Mouse (Mus musculus): Measurements from ENCODE around the gene Hspb3. TPM values are rescaled to one million over a fixed set of nuclear protein-coding genes. Genes with fewer than 3 reads are reported as not detected.
A peak's percentile ranks its signal among the peaks of the same experiment; 100 is the strongest.

Gene Hspb3
- polyA plus RNA-seq, 1 experiment from 2014 or later: 29.3 TPM

DNA sequence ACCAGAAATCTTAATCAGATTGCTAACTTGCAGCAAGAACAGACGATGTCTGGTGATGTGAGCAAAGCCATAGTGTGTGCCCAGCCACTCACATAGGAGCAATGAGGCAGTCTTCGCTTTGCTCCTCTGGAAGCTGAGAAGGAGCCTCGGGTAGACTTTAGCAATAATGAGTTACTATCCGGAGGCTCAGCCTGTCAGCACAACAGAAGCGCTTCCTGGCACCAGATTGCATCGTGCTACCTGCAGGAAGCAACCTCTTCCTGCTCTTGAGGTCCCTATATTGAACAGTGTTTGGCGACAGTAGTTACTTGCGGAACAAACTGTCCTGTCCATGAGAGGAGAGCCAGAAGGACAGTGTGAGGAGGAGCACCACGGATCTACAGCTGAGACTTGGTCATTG is 28.2 kb upstream of the Hspb3 start:
- DNase-seq (ENCODE audit: low spot score): no peak
- H3K36me3 ChIP-seq (ENCODE audit: control insufficient read depth, insufficient read depth, low read length): no peaks in the 10 kb centered on the region
- no peaks in the 10 kb centered on the region for H3K9me3 ChIP-seq (ENCODE audit: control insufficient read depth, low read length)
- no peak overlapping the region for H3K4me2 ChIP-seq (ENCODE audit: low read depth, low read length)
- no peak overlapping the region for H3K4me3 ChIP-seq (ENCODE audit: low read depth, low read length)
- no peaks in the 10 kb centered on the region for H3K4me1 ChIP-seq (ENCODE audit: control insufficient read depth, insufficient read depth, low read length)
- H3K9ac ChIP-seq (ENCODE audit: low read depth, low read length): no peak overlapping the region
- no peak overlapping the region for H3K27ac ChIP-seq (replicated peaks; ENCODE audit: low read depth, low read length)
- WGBS: 62% methylated on average over 9 of the region's 9 CpGs
- H3K27me3 ChIP-seq (replicated peaks; ENCODE audit: control insufficient read depth, insufficient read depth, low read length): no peaks in the 10 kb centered on the region
- no peak for ATAC-seq (ENCODE audit: low read depth)

DNA sequence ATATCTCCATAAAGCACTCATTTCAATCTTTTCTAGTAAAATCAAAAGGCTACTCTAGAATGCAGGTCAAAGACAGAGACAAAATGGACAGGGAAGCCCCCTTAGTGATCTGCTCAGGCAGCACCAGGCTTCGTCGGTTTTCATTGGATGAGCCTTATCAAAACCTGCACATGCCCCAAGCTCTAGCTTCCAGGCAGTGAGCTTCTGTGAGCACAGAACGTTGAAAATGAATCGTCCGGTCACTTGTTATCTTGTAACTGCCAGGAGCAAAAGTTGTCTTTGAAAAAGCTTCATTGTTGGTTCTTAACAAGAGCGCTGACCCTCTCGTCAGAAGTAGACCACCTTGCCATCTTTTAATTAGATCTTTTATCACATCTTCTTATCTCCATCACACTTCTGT is 26.4 kb upstream of the Hspb3 start:
- WGBS: 80% methylated on average over 7 of the region's 7 CpGs
- Histone ChIP-seq H3K4me3 (ENCODE audit: low read depth, low read length) (no peak overlapping the region), H3K27me3 (replicated peaks; ENCODE audit: control insufficient read depth, insufficient read depth, low read length) (no peaks in the 10 kb centered on the region), H3K36me3 (ENCODE audit: control insufficient read depth, insufficient read depth, low read length) (no peaks in the 10 kb centered on the region), H3K4me1 (ENCODE audit: control insufficient read depth, insufficient read depth, low read length) (no peaks in the 10 kb centered on the region), H3K4me2 (ENCODE audit: low read depth, low read length) (no peak overlapping the region), H3K9ac (ENCODE audit: low read depth, low read length) (no peak overlapping the region), H3K9me3 (ENCODE audit: control insufficient read depth, low read length) (no peaks in the 10 kb centered on the region), H3K27ac (replicated peaks; ENCODE audit: low read depth, low read length) (no peak overlapping the region)
- ATAC-seq (ENCODE audit: low read depth): no peak
- no peak for DNase-seq (ENCODE audit: low spot score)

DNA sequence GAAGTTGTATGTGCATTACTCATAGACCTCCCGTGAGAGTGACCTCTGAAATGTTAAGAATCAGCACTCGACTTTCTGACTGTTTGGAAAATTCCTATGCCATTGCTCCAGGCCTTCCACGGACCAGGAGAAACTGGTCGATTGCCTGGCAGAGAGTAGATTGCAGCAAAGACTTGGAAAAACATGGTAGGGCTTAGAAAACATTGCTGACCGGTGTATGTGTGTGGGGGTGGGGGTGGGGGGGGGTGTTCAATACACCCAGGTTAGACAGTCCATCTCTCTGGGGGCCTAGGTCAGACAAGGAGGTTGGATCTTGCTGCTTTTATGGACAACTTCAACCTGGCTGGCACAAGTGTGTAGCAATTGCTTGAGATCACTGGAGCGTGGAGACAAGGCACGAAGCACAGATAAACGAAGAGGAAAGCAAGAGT is 23.2 kb upstream of the Hspb3 start:
- WGBS: 65% methylated on average over 8 of the region's 8 CpGs
- no peaks in the 10 kb centered on the region for H3K36me3 ChIP-seq (ENCODE audit: control insufficient read depth, insufficient read depth, low read length)

DNA sequence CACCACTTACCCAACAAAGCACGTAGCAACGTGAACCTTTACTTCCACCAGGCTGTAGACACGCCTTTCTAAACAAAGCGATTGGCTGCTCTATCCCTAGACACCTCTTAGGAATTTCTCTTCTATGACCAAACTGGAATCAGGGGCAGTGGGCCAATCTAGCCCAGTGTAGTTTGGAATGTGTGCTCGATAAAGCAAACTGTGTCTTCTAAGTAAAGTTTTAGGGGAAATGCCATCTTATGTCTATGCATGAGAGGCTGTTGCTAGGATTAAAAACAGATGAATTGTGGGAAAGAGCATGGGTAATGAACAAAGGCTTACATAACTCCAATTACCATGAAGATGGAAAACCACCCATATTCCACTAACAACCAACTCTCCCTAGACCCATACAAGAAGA is 19.3 kb upstream of the Hspb3 start:
- DNase-seq (ENCODE audit: low spot score): peak; percentile 35
- no peak overlapping the region for H3K4me3 ChIP-seq (ENCODE audit: low read depth, low read length)

More for the DNA sequence above, 23.2 kb upstream of the Hspb3 start:
- H3K4me2 ChIP-seq (ENCODE audit: low read depth, low read length): no peak overlapping the region
- no peaks in the 10 kb centered on the region for H3K9me3 ChIP-seq (ENCODE audit: control insufficient read depth, low read length)
- no peak overlapping the region for H3K4me3 ChIP-seq (ENCODE audit: low read depth, low read length)
- DNase-seq (ENCODE audit: low spot score) (peak; percentile 24), ATAC-seq (ENCODE audit: low read depth) (no peak)
- H3K27me3 ChIP-seq (replicated peaks; ENCODE audit: control insufficient read depth, insufficient read depth, low read length): no peaks in the 10 kb centered on the region
- H3K27ac ChIP-seq (replicated peaks; ENCODE audit: low read depth, low read length): no peak overlapping the region
- H3K9ac ChIP-seq (ENCODE audit: low read depth, low read length): no peak overlapping the region
- peaks cover 7% of the 10 kb centered on the region; the same call in 1 of the 2 replicates for H3K4me1 ChIP-seq (ENCODE audit: control insufficient read depth, insufficient read depth, low read length)

DNA sequence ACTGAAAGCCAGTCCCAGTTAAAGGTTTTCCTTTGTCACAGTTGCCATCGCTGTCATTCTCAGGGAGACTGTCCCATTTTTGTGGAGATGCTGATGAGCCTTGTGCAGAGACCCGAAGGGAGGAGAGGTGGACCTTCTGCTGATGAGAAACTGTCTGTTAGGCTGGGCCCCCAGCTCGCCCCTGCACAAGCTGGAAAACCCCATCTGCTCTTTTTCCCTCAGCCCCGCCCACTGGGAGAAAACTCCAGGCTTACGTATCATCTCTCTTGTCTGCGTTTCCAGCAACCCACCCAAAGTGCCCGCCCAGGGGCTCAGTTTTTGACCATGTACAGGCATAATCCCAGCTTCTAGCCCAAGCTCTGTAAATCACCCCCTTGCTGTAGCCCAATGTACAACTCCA is 17.2 kb upstream of the Hspb3 start:
- no peak overlapping the region for H3K27ac ChIP-seq (replicated peaks; ENCODE audit: low read depth, low read length)
- no peaks in the 10 kb centered on the region for H3K27me3 ChIP-seq (replicated peaks; ENCODE audit: control insufficient read depth, insufficient read depth, low read length)
- ATAC-seq (ENCODE audit: low read depth): no peak
- peaks cover 7% of the 10 kb centered on the region; the same call in 1 of the 2 replicates for H3K4me1 ChIP-seq (ENCODE audit: control insufficient read depth, insufficient read depth, low read length)
- no peak overlapping the region for H3K4me2 ChIP-seq (ENCODE audit: low read depth, low read length)
- no peak overlapping the region for H3K9ac ChIP-seq (ENCODE audit: low read depth, low read length)
- DNase-seq (ENCODE audit: low spot score): no peak
- H3K9me3 ChIP-seq (ENCODE audit: control insufficient read depth, low read length): no peaks in the 10 kb centered on the region
- H3K36me3 ChIP-seq (ENCODE audit: control insufficient read depth, insufficient read depth, low read length): no peaks in the 10 kb centered on the region
- no peak overlapping the region for H3K4me3 ChIP-seq (ENCODE audit: low read depth, low read length)
- WGBS: 87% methylated on average over 7 of the region's 7 CpGs

More for the DNA sequence above, 19.3 kb upstream of the Hspb3 start:
- no peaks in the 10 kb centered on the region for H3K9me3 ChIP-seq (ENCODE audit: control insufficient read depth, low read length)
- no peaks in the 10 kb centered on the region for H3K27me3 ChIP-seq (replicated peaks; ENCODE audit: control insufficient read depth, insufficient read depth, low read length)
- no peak overlapping the region for H3K9ac ChIP-seq (ENCODE audit: low read depth, low read length)
- no peaks in the 10 kb centered on the region for H3K36me3 ChIP-seq (ENCODE audit: control insufficient read depth, insufficient read depth, low read length)
- H3K4me2 ChIP-seq (ENCODE audit: low read depth, low read length): no peak overlapping the region
- peaks cover 7% of the 10 kb centered on the region; the same call in 1 of the 2 replicates for H3K4me1 ChIP-seq (ENCODE audit: control insufficient read depth, insufficient read depth, low read length)
- peak; percentile 37 for ATAC-seq (ENCODE audit: low read depth)
- H3K27ac ChIP-seq (replicated peaks; ENCODE audit: low read depth, low read length): peak overlapping the region; percentile 21; the same call in 1 of the 2 replicates
- 59% methylated on average over 5 of the region's 5 CpGs for WGBS

DNA sequence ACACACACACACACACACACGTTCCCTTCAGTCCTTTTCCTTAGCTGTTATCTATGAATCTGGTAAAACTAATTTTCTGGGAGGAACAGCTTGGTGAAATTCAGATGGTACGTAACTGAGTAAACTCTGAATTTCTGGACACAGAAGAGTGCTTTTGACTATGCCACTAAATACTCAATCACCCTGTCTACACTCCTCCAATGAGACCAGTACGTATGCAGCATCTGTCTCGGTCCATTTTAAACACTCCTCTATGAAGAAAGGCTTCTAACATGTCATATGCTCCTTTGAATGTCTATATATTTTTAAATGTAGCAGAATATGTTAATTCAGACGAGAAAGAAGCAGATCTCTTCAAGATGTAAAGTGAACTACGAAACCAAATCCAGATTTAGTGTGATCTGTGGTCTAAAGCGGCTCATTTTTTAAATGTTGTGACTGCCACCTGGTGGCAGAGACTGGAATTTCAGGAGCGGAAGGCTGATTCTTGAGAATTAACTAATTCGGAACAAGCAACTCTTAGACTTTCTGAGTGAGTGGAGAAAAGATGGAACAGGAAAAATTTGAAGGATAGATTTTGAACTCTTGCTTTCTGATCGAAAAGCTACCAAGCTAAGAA is 6.1 kb upstream of the Hspb3 start:
- no peak overlapping the region for H3K9ac ChIP-seq (ENCODE audit: low read depth, low read length)
- H3K9me3 ChIP-seq (ENCODE audit: control insufficient read depth, low read length): no peaks in the 10 kb centered on the region
- ATAC-seq (ENCODE audit: low read depth) (peak; percentile 22; the same call in 1 of the 2 replicates), DNase-seq (ENCODE audit: low spot score) (peak; percentile 86)
- H3K4me3 ChIP-seq (ENCODE audit: low read depth, low read length): no peak overlapping the region
- WGBS: 28% methylated on average over 10 of the region's 10 CpGs
- no peaks in the 10 kb centered on the region for H3K27me3 ChIP-seq (replicated peaks; ENCODE audit: control insufficient read depth, insufficient read depth, low read length)
- no peak overlapping the region for H3K27ac ChIP-seq (replicated peaks; ENCODE audit: low read depth, low read length)
- H3K36me3 ChIP-seq (ENCODE audit: control insufficient read depth, insufficient read depth, low read length): no peaks in the 10 kb centered on the region
- no peaks in the 10 kb centered on the region for H3K4me1 ChIP-seq (ENCODE audit: control insufficient read depth, insufficient read depth, low read length)
- H3K4me2 ChIP-seq (ENCODE audit: low read depth, low read length): no peak overlapping the region

DNA sequence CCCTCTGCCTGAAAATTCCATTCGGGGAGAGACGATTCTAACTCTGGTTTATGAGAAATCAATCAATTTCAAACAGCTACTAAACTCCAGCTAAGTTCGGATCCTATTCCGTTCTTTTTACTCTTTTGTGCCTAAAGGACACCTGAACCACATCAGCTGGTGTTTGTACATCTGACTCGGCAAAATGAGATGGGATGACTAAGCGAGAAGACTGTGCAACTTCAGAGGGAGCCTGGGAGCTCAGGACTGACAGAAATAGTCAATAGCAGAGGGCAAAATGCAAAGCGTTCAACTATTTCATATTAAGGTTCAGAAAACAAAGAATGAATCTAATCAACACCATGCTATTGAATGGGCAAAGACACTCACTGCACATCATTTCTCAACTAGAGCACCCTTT is 407 bp upstream of the Hspb3 start:
- Histone ChIP-seq H3K9me3 (ENCODE audit: control insufficient read depth, low read length) (no peaks in the 10 kb centered on the region), H3K27ac (replicated peaks; ENCODE audit: low read depth, low read length) (no peak overlapping the region), H3K4me3 (ENCODE audit: low read depth, low read length) (no peak overlapping the region), H3K9ac (ENCODE audit: low read depth, low read length) (no peak overlapping the region; the same call in 1 of the 2 replicates), H3K36me3 (ENCODE audit: control insufficient read depth, insufficient read depth, low read length) (no peaks in the 10 kb centered on the region), H3K4me2 (ENCODE audit: low read depth, low read length) (no peak overlapping the region), H3K4me1 (ENCODE audit: control insufficient read depth, insufficient read depth, low read length) (no peaks in the 10 kb centered on the region; the same call in 1 of the 2 replicates), H3K27me3 (replicated peaks; ENCODE audit: control insufficient read depth, insufficient read depth, low read length) (no peaks in the 10 kb centered on the region)
- no peak for DNase-seq (ENCODE audit: low spot score)
- 84% methylated on average over 7 of the region's 7 CpGs for WGBS
- ATAC-seq (ENCODE audit: low read depth): no peak

DNA sequence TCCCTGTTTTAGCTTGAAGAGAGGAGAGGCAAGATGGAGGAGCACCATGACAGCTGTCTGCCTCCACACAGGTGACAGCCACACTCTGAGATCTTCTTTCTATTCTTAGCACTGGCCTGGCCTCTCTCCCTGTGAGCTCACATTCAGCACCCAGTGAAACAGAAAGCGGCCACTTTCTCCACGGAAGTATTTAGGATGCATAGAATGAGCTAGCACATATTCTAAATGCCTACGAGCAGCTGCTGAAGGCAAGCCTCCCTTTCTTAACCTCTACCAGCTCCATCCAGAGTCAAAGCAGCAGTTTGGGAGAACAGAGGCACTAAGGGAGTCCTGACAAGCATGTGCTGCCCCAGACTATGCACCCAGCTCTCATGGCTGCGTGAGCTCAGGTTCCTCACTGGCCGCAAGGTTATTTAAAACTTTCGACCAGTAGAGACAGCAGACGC is 1.6 kb downstream of the Hspb3 start:
- Histone ChIP-seq H3K4me3 (ENCODE audit: low read depth, low read length) (no peak overlapping the region), H3K27me3 (replicated peaks; ENCODE audit: control insufficient read depth, insufficient read depth, low read length) (no peaks in the 10 kb centered on the region), H3K36me3 (ENCODE audit: control insufficient read depth, insufficient read depth, low read length) (no peaks in the 10 kb centered on the region), H3K9me3 (ENCODE audit: control insufficient read depth, low read length) (no peaks in the 10 kb centered on the region), H3K27ac (replicated peaks; ENCODE audit: low read depth, low read length) (no peak overlapping the region), H3K9ac (ENCODE audit: low read depth, low read length) (no peak overlapping the region), H3K4me1 (ENCODE audit: control insufficient read depth, insufficient read depth, low read length) (no peaks in the 10 kb centered on the region; the same call in 1 of the 2 replicates), H3K4me2 (ENCODE audit: low read depth, low read length) (no peak overlapping the region)
- DNase-seq (ENCODE audit: low spot score): peak; percentile 65
- ATAC-seq (ENCODE audit: low read depth): peak; percentile 74
- 52% methylated on average over 7 of the region's 7 CpGs for WGBS

All from embryonic facial prominence, embryonic 14.5 days (tissue).